Mouse (Mus musculus): ENCODE measurements at regions not wholly inside any gene's neighbourhood (a gene's known extent, or its start where the extent isn't known, plus 50 kb on each side); places are given as distances from the start of the nearest gene placed in this dataset.

- no peak for ATAC-seq (ENCODE audit: low FRiP score)
- no peaks in the 10 kb centered on the region for H3K27me3 ChIP-seq
- no peak overlapping the region for H3K4me3 ChIP-seq
- 42% methylated on average over 10 of the region's 10 CpGs for WGBS
- H3K9ac ChIP-seq, result no peak overlapping the region
- no peaks in the 10 kb centered on the region for H3K9me3 ChIP-seq
- H3K4me2 ChIP-seq, result peak overlapping the region; percentile 31; the same call in 1 of the 2 replicates
- peaks cover 10% of the 10 kb centered on the region; the same call in 1 of the 2 replicates for H3K4me1 ChIP-seq (replicated peaks)
- no peak overlapping the region for H3K27ac ChIP-seq
- H3K36me3 ChIP-seq, result no peaks in the 10 kb centered on the region
These were observed 210.6 kb upstream of the H2al1a start for GRCm38 (mm10) chrX:11088506-11088905.

- Histone ChIP-seq H3K9ac (no peak overlapping the region), H3K27ac (no peak overlapping the region), H3K4me3 (no peak overlapping the region), H3K4me2 (no peak overlapping the region), H3K4me1 (replicated peaks) (peaks cover 10% of the 10 kb centered on the region; the same call in 1 of the 2 replicates), H3K27me3 (no peaks in the 10 kb centered on the region), H3K36me3 (no peaks in the 10 kb centered on the region), H3K9me3 (no peaks in the 10 kb centered on the region)
- 24% methylated on average over 7 of the region's 7 CpGs for WGBS
- ATAC-seq (ENCODE audit: low FRiP score), result 0 out of 2 replicates have a peak, but pooled peaks have one; percentile 21
These were observed 208.6 kb upstream of the H2al1a start for GRCm38 (mm10) chrX:11090432-11090831.

GRCm38 (mm10) chrX:11097581-11098254 is 201.3 kb upstream of the H2al1a start:
- Histone ChIP-seq H3K4me1 (replicated peaks) (peaks cover 27% of the 10 kb centered on the region), H3K4me3 (no peak overlapping the region), H3K9me3 (no peaks in the 10 kb centered on the region), H3K36me3 (no peaks in the 10 kb centered on the region), H3K4me2 (no peak overlapping the region), H3K27me3 (0 out of 2 replicates have a peak, but pooled peaks cover 4% of the 10 kb centered on the region), H3K27ac (no peak overlapping the region), H3K9ac (no peak overlapping the region)
- ATAC-seq (ENCODE audit: low FRiP score), result 0 out of 2 replicates have a peak, but pooled peaks have one; percentile 32
- whole genome bisulfite sequencing, result 60% methylated on average over 9 of the region's 9 CpGs

- Histone ChIP-seq H3K4me3 (no peak overlapping the region), H3K9ac (no peak overlapping the region), H3K4me1 (replicated peaks) (peaks cover 27% of the 10 kb centered on the region), H3K4me2 (no peak overlapping the region), H3K27me3 (0 out of 2 replicates have a peak, but pooled peaks cover 4% of the 10 kb centered on the region), H3K36me3 (no peaks in the 10 kb centered on the region), H3K27ac (peak overlapping the region; percentile 61; the same call in 1 of the 2 replicates), H3K9me3 (no peaks in the 10 kb centered on the region)
- ATAC-seq (ENCODE audit: low FRiP score), result no peak
- WGBS, result 32% methylated on average over 4 of the region's 4 CpGs
These were observed 200.7 kb upstream of the H2al1a start for GRCm38 (mm10) chrX:11098366-11098765.

GRCm38 (mm10) chrX:11099146-11100087 is 199.6 kb upstream of the H2al1a start:
- ATAC-seq (ENCODE audit: low FRiP score), result peak; percentile 81
- 42% methylated on average over 13 of the region's 13 CpGs for WGBS
- H3K4me2 ChIP-seq, result peak overlapping the region; percentile 8; the same call in 1 of the 2 replicates

GRCm38 (mm10) chrX:11100935-11101334 is 198.1 kb upstream of the H2al1a start:
- 55% methylated on average over 3 of the region's 3 CpGs for WGBS
- Histone ChIP-seq H3K4me1 (replicated peaks) (peaks cover 27% of the 10 kb centered on the region), H3K4me3 (no peak overlapping the region), H3K27ac (no peak overlapping the region), H3K4me2 (no peak overlapping the region), H3K9me3 (no peaks in the 10 kb centered on the region), H3K9ac (no peak overlapping the region), H3K27me3 (peaks cover 7% of the 10 kb centered on the region; the same call in 1 of the 2 replicates), H3K36me3 (no peaks in the 10 kb centered on the region)
- no peak for ATAC-seq (ENCODE audit: low FRiP score)

More at GRCm38 (mm10) chrX:11099146-11100087, 199.6 kb upstream of the H2al1a start:
- 0 out of 2 replicates have a peak, but pooled peaks cover 4% of the 10 kb centered on the region for H3K27me3 ChIP-seq
- H3K4me3 ChIP-seq, result no peak overlapping the region
- H3K9ac ChIP-seq, result no peak overlapping the region
- H3K36me3 ChIP-seq, result no peaks in the 10 kb centered on the region
- no peaks in the 10 kb centered on the region for H3K9me3 ChIP-seq
- H3K27ac ChIP-seq, result peak overlapping the region; percentile 61
- H3K4me1 ChIP-seq (replicated peaks), result peaks cover 27% of the 10 kb centered on the region

- WGBS, result 71% methylated on average over 2 of the region's 2 CpGs
- no peak overlapping the region for H3K27ac ChIP-seq
- no peak overlapping the region for H3K4me3 ChIP-seq
- no peak overlapping the region for H3K9ac ChIP-seq
- no peak overlapping the region for H3K4me2 ChIP-seq
- H3K27me3 ChIP-seq, result no peaks in the 10 kb centered on the region
- no peaks in the 10 kb centered on the region for H3K9me3 ChIP-seq
- H3K36me3 ChIP-seq, result no peaks in the 10 kb centered on the region
- H3K4me1 ChIP-seq (replicated peaks), result no peaks in the 10 kb centered on the region
- ATAC-seq (ENCODE audit: low FRiP score), result no peak
These were observed 167.8 kb upstream of the H2al1a start for GRCm38 (mm10) chrX:11131253-11131652.

- Histone ChIP-seq H3K4me2 (no peak overlapping the region), H3K27me3 (no peaks in the 10 kb centered on the region), H3K27ac (no peak overlapping the region), H3K9me3 (no peaks in the 10 kb centered on the region), H3K4me1 (replicated peaks) (0 out of 2 replicates have a peak, but pooled peaks cover 9% of the 10 kb centered on the region), H3K36me3 (no peaks in the 10 kb centered on the region), H3K4me3 (no peak overlapping the region), H3K9ac (no peak overlapping the region)
- no peak for ATAC-seq (ENCODE audit: low FRiP score)
- WGBS, result 57% methylated on average over 8 of the region's 8 CpGs
These were observed 159.1 kb upstream of the H2al1a start for GRCm38 (mm10) chrX:11139971-11140421.

- Histone ChIP-seq H3K36me3 (no peaks in the 10 kb centered on the region), H3K27me3 (no peaks in the 10 kb centered on the region), H3K9ac (no peak overlapping the region), H3K27ac (no peak overlapping the region), H3K4me2 (no peak overlapping the region), H3K9me3 (no peaks in the 10 kb centered on the region), H3K4me3 (no peak overlapping the region), H3K4me1 (replicated peaks) (0 out of 2 replicates have a peak, but pooled peaks cover 9% of the 10 kb centered on the region)
- ATAC-seq (ENCODE audit: low FRiP score), result no peak
- WGBS, result 79% methylated on average over 1 of the region's 1 CpGs
These were observed 157.8 kb upstream of the H2al1a start for GRCm38 (mm10) chrX:11141294-11141693.

GRCm38 (mm10) chrX:11158416-11158815 is 140.6 kb upstream of the H2al1a start:
- Histone ChIP-seq H3K36me3 (no peaks in the 10 kb centered on the region), H3K9ac (no peak overlapping the region), H3K4me2 (no peak overlapping the region), H3K27me3 (0 out of 2 replicates have a peak, but pooled peaks cover 3% of the 10 kb centered on the region), H3K9me3 (no peaks in the 10 kb centered on the region), H3K27ac (no peak overlapping the region), H3K4me1 (replicated peaks) (no peaks in the 10 kb centered on the region), H3K4me3 (no peak overlapping the region)
- 62% methylated on average over 2 of the region's 2 CpGs for WGBS
- no peak for ATAC-seq (ENCODE audit: low FRiP score)

GRCm38 (mm10) chrX:11170416-11170815 is 128.6 kb upstream of the H2al1a start:
- H3K36me3 ChIP-seq, result no peaks in the 10 kb centered on the region
- WGBS, result 88% methylated on average over 3 of the region's 3 CpGs
- no peak for ATAC-seq (ENCODE audit: low FRiP score)
- no peak overlapping the region for H3K4me2 ChIP-seq
- H3K27me3 ChIP-seq, result no peaks in the 10 kb centered on the region
- no peaks in the 10 kb centered on the region for H3K9me3 ChIP-seq
- no peak overlapping the region for H3K4me3 ChIP-seq
- H3K9ac ChIP-seq, result no peak overlapping the region
- H3K4me1 ChIP-seq (replicated peaks), result no peaks in the 10 kb centered on the region
- no peak overlapping the region for H3K27ac ChIP-seq

GRCm38 (mm10) chrX:11180194-11180816 is 118.8 kb upstream of the H2al1a start:
- WGBS, result 71% methylated on average over 7 of the region's 7 CpGs
- H3K9ac ChIP-seq, result no peak overlapping the region
- no peak overlapping the region for H3K4me3 ChIP-seq
- H3K27ac ChIP-seq, result no peak overlapping the region
- H3K4me1 ChIP-seq (replicated peaks), result no peaks in the 10 kb centered on the region
- ATAC-seq (ENCODE audit: low FRiP score), result no peak
- no peaks in the 10 kb centered on the region for H3K9me3 ChIP-seq
- H3K4me2 ChIP-seq, result no peak overlapping the region
- no peaks in the 10 kb centered on the region for H3K36me3 ChIP-seq
- H3K27me3 ChIP-seq, result no peaks in the 10 kb centered on the region
